ENCODE assay signal across 9 mouse cellular contexts in genomic region chr7:112024856-112025255, GRCm38 (mm10). TPM values are rescaled to one million over a fixed set of nuclear protein-coding genes. Genes with fewer than 3 reads are reported as not detected.
DNase-seq lines count a peak whose midpoint lies in the region; ATAC-seq and TF ChIP-seq lines count a peak whose summit lies in the region.
"Had no signal": no experiment of that assay in that cellular context is flagged by ENCODE, and none has a peak within 500 bp of the region (broad histone marks: within the 10 kb centered on the region; RNA-seq: fewer than 3 reads in every experiment).

No protein-coding gene starts in this region.

- 2% methylated on average over 5 of the region's 5 CpGs for WGBS in liver, adult 2 months
- WGBS in embryonic facial prominence, embryonic 14.5 days, result 8% methylated on average over 5 of the region's 5 CpGs
- 2% methylated on average over 5 of the region's 5 CpGs for WGBS in kidney, postnatal 0 days
- WGBS in neural tube, embryonic 14.5 days, result 32% methylated on average over 5 of the region's 5 CpGs

- no peak for ATAC-seq in embryonic facial prominence, embryonic 14.5 days (ENCODE audit: low read depth)
- no peak for ATAC-seq in kidney, postnatal 0 days (replicated peaks; ENCODE audit: low FRiP score, low read depth)
- ATAC-seq in neural tube, embryonic 14.5 days (ENCODE audit: low read depth), result no peak

- H3K9me3 ChIP-seq in embryonic facial prominence, embryonic 14.5 days (ENCODE audit: control insufficient read depth, low read length), result no peaks in the 10 kb centered on the region
- no peaks in the 10 kb centered on the region for H3K9me3 ChIP-seq in kidney, postnatal 0 days (replicated peaks; ENCODE audit: low read length)
- no peaks in the 10 kb centered on the region for H3K9me3 ChIP-seq in neural tube, embryonic 14.5 days (ENCODE audit: control insufficient read depth, low read length)

- peaks cover 10% of the 10 kb centered on the region; the same call in 1 of the 2 replicates for H3K4me1 ChIP-seq in liver, adult 2 months (ENCODE audit: control insufficient read depth, insufficient read depth, low read length)
- peaks cover 24% of the 10 kb centered on the region for H3K4me1 ChIP-seq in embryonic facial prominence, embryonic 14.5 days (ENCODE audit: control insufficient read depth, insufficient read depth, low read length)
- peaks cover 25% of the 10 kb centered on the region for H3K4me1 ChIP-seq in kidney, postnatal 0 days (replicated peaks; ENCODE audit: insufficient read depth, low read length)
- peaks cover 28% of the 10 kb centered on the region for H3K4me1 ChIP-seq in neural tube, embryonic 14.5 days (ENCODE audit: control insufficient read depth, insufficient read depth, low read length)

- no peak overlapping the region; the same call in 1 of the 2 replicates for H3K9ac ChIP-seq in liver, adult 2 months (ENCODE audit: low read depth, low read length)
- peak overlapping the region; percentile 99 for H3K9ac ChIP-seq in embryonic facial prominence, embryonic 14.5 days (ENCODE audit: low read depth, low read length)
- peak overlapping the region; percentile 95 for H3K9ac ChIP-seq in kidney, postnatal 0 days (ENCODE audit: low read depth, low read length)
- no peak overlapping the region; the same call in 1 of the 2 replicates for H3K9ac ChIP-seq in neural tube, embryonic 14.5 days (replicated peaks; ENCODE audit: low read depth, low read length)

- H3K4me3 ChIP-seq in liver, adult 2 months (ENCODE audit: insufficient read depth, low read depth, low read length), result peak overlapping the region; percentile 21
- peak overlapping the region; percentile 98 for H3K4me3 ChIP-seq in embryonic facial prominence, embryonic 14.5 days (ENCODE audit: low read depth, low read length)
- peak overlapping the region; percentile 85 for H3K4me3 ChIP-seq in kidney, postnatal 0 days (replicated peaks; ENCODE audit: low read depth, low read length)
- peak overlapping the region; percentile 61 for H3K4me3 ChIP-seq in neural tube, embryonic 14.5 days (ENCODE audit: low read depth, low read length)

- H3K79me2 ChIP-seq in liver, adult 2 months (ENCODE audit: control insufficient read depth, insufficient read depth, low read length), result peaks cover 30% of the 10 kb centered on the region; the same call in 1 of the 2 replicates

- peak overlapping the region; percentile 7; the same call in 1 of the 2 replicates for H3K27ac ChIP-seq in liver, adult 2 months (replicated peaks; ENCODE audit: insufficient read depth, low read depth, low read length)
- no peak overlapping the region; the same call in 1 of the 2 replicates for H3K27ac ChIP-seq in embryonic facial prominence, embryonic 14.5 days (replicated peaks; ENCODE audit: low read depth, low read length)
- H3K27ac ChIP-seq in kidney, postnatal 0 days, result peak overlapping the region; percentile 32; the same call in 1 of the 2 replicates
- no peak overlapping the region for H3K27ac ChIP-seq in neural tube, embryonic 14.5 days (ENCODE audit: low read depth, low read length)

- TF ChIP-seq CTCF in liver, adult 2 months (IDR thresholded peaks at IDR 0.05; ENCODE audit: low read depth, low read length), result no peak
- no peak for TF ChIP-seq CTCF in kidney, postnatal 0 days (IDR thresholded peaks at IDR 0.05; ENCODE audit: low read depth)

- DNase-seq in liver, adult 2 months (ENCODE audit: extremely low read depth, low read depth, low spot score), result peak; percentile 58
- no peak for DNase-seq in liver
- DNase-seq in embryonic facial prominence, embryonic 14.5 days (ENCODE audit: low spot score), result peak; percentile 15
- no peak for DNase-seq in kidney, postnatal 0 days (ENCODE audit: low spot score)
- DNase-seq in adrenal gland, postnatal 36 days, result no peak
- no peak for DNase-seq in ovary, postnatal 10 days (ENCODE audit: low spot score)
- DNase-seq in T-cell, adult 2 months (ENCODE audit: low spot score), result no peak
- DNase-seq: cerebellum, postnatal 14 days had no signal

- TF ChIP-seq POLR2A in liver, adult 2 months (IDR thresholded peaks at IDR 0.05; ENCODE audit: extremely low read depth, insufficient read depth, low read length), result no peak

- no peaks in the 10 kb centered on the region for H3K36me3 ChIP-seq in liver, adult 2 months (ENCODE audit: control insufficient read depth, insufficient read depth, low read length)
- 0 out of 2 replicates have a peak, but pooled peaks cover 7% of the 10 kb centered on the region for H3K36me3 ChIP-seq in embryonic facial prominence, embryonic 14.5 days (ENCODE audit: control insufficient read depth, insufficient read depth, low read length)
- no peaks in the 10 kb centered on the region for H3K36me3 ChIP-seq in kidney, postnatal 0 days (ENCODE audit: insufficient read depth, low read length)
- no peaks in the 10 kb centered on the region for H3K36me3 ChIP-seq in neural tube, embryonic 14.5 days (ENCODE audit: control insufficient read depth, insufficient read depth, low read length)

- H3K27me3 ChIP-seq in liver, adult 2 months (ENCODE audit: control insufficient read depth, insufficient read depth, low read length), result no peaks in the 10 kb centered on the region
- no peaks in the 10 kb centered on the region for H3K27me3 ChIP-seq in embryonic facial prominence, embryonic 14.5 days (replicated peaks; ENCODE audit: control insufficient read depth, insufficient read depth, low read length)
- no peaks in the 10 kb centered on the region for H3K27me3 ChIP-seq in kidney, postnatal 0 days (ENCODE audit: insufficient read depth, low read length)
- H3K27me3 ChIP-seq in neural tube, embryonic 14.5 days (ENCODE audit: control insufficient read depth, insufficient read depth, low read length), result no peaks in the 10 kb centered on the region

- peak overlapping the region; percentile 81 for H3K4me2 ChIP-seq in embryonic facial prominence, embryonic 14.5 days (ENCODE audit: low read depth, low read length)
- peak overlapping the region; percentile 82 for H3K4me2 ChIP-seq in kidney, postnatal 0 days (ENCODE audit: low read length)
- H3K4me2 ChIP-seq in neural tube, embryonic 14.5 days (ENCODE audit: low read depth, low read length), result peak overlapping the region; percentile 57

RNA-seq across cellular contexts. Expression of gene Usp47, which starts 1.6 kb away (rescaled TPM):
- total RNA-seq in liver, adult 2 months (2014; rRNA removed), result 50.9 and 56.3 TPM in 2 replicates
- polyA plus RNA-seq in liver, adult 2 months (2012; rRNA removed), result 9.4 TPM in 2 replicates
- 86.7 and 88.4 TPM in 2 replicates for polyA plus RNA-seq in embryonic facial prominence, embryonic 14.5 days (2014; fragmentation: Nextera tagmentation; extraction: Ambion mirVana)
- 37.3 and 42.1 TPM in 2 replicates for polyA plus RNA-seq in kidney, postnatal 0 days (2015; fragmentation: Nextera tagmentation; extraction: Ambion mirVana)
- polyA plus RNA-seq in neural tube, embryonic 14.5 days (2014; fragmentation: Nextera tagmentation; extraction: Ambion mirVana), result 86.2 and 106 TPM in 2 replicates
- 10 to 100 TPM; 65.1 to 74.9 TPM for total RNA-seq in adrenal gland, postnatal 36 days (2021)

Comparison
In these comparisons a context has a peak if more than half of its experiments do, and no peak if none do; other contexts are left out.
1. DNase-seq: peak in liver, adult 2 months (single experiment) and embryonic facial prominence, embryonic 14.5 days (single experiment); none in liver (single experiment), kidney, postnatal 0 days (single experiment), adrenal gland, postnatal 36 days (0 of 2), ovary, postnatal 10 days (single experiment) and T-cell, adult 2 months (single experiment).
2. H3K27ac ChIP-seq: peak in liver, adult 2 months (single experiment) and kidney, postnatal 0 days (single experiment); none in embryonic facial prominence, embryonic 14.5 days (single experiment) and neural tube, embryonic 14.5 days (single experiment).
3. H3K4me3 ChIP-seq: peak in every context shown above with its lines; median percentile 98 in embryonic facial prominence, embryonic 14.5 days; 85 in kidney, postnatal 0 days; 61 in neural tube, embryonic 14.5 days; 21 in liver, adult 2 months.
4. H3K9ac ChIP-seq: peak in embryonic facial prominence, embryonic 14.5 days (single experiment) and kidney, postnatal 0 days (single experiment); none in liver, adult 2 months (single experiment) and neural tube, embryonic 14.5 days (single experiment).
5. Peak in every context shown above with its lines, with median percentiles within 50 percentile points of each other: H3K4me2 ChIP-seq.